Mouse (Mus musculus): ENCODE measurements around the gene Zfp120. TPM values are rescaled to one million over a fixed set of nuclear protein-coding genes. Genes with fewer than 3 reads are reported as not detected.

Gene Zfp120
- polyA plus RNA-seq, 1 experiment from 2014 or later: 3.7 TPM

Other genes with a start within 250 kb of the Zfp120 start
- not detected in 2 replicates for gene Gm10770, start 43.0 kb upstream of the Zfp120 start, polyA plus RNA-seq (2015; fragmentation: Nextera tagmentation; extraction: Ambion mirVana)
- gene Gm14139, start 45.0 kb upstream of the Zfp120 start, polyA plus RNA-seq (2015; fragmentation: Nextera tagmentation; extraction: Ambion mirVana): 0.10 TPM in 1 of 2 replicates, not detected in the other
- gene Zfp937, start 81.4 kb upstream of the Zfp120 start, polyA plus RNA-seq (2015; fragmentation: Nextera tagmentation; extraction: Ambion mirVana): 1.3 and 1.6 TPM in 2 replicates
- gene Gm21994, start 118.9 kb upstream of the Zfp120 start, polyA plus RNA-seq (2015; fragmentation: Nextera tagmentation; extraction: Ambion mirVana): 1.7 and 1.8 TPM in 2 replicates
- gene Gm14124, start 120.8 kb upstream of the Zfp120 start, polyA plus RNA-seq (2015; fragmentation: Nextera tagmentation; extraction: Ambion mirVana): not detected in 2 replicates
- 1.2 and 1.3 TPM in 2 replicates for gene Gm10130, start 187.0 kb upstream of the Zfp120 start, polyA plus RNA-seq (2015; fragmentation: Nextera tagmentation; extraction: Ambion mirVana)
- 0.98 and 1.3 TPM in 2 replicates for gene 3300002I08Rik, start 226.1 kb upstream of the Zfp120 start, polyA plus RNA-seq (2015; fragmentation: Nextera tagmentation; extraction: Ambion mirVana)